In genomic region chr4:8432393-8432792, GRCm38 (mm10) we compare ENCODE assay signal across 9 mouse cellular contexts.
DNase-seq lines count a peak whose midpoint lies in the region; ATAC-seq and TF ChIP-seq lines count a peak whose summit lies in the region.
"Had no signal": no experiment of that assay in that cellular context is flagged by ENCODE, and none has a peak within 500 bp of the region (broad histone marks: within the 10 kb centered on the region; RNA-seq: fewer than 3 reads in every experiment).

No protein-coding gene starts in this region.

- peaks cover 4% of the 10 kb centered on the region; the same call in 1 of the 2 replicates for H3K4me1 ChIP-seq in heart, embryonic 10.5 days
- H3K4me1 ChIP-seq in midbrain, postnatal 0 days (ENCODE audit: insufficient read depth, low read length), result no peaks in the 10 kb centered on the region

- peak; percentile 38 to 58 for DNase-seq in heart, postnatal 14 days
- DNase-seq in heart, embryonic 10.5 days (ENCODE audit: low spot score), result no peak
- DNase-seq in urinary bladder, postnatal 25 days (ENCODE audit: low spot score), result peak; percentile 35
- no peak for DNase-seq in urinary bladder, postnatal 10 days (ENCODE audit: low spot score)
- peak; percentile 39 for DNase-seq in cerebellum, adult 9-10 months
- DNase-seq in kidney, postnatal 10 days, result peak; percentile 70
- DNase-seq in midbrain, postnatal 0 days (ENCODE audit: low spot score), result peak; percentile 57

- H3K27me3 ChIP-seq in heart, embryonic 10.5 days (ENCODE audit: insufficient read depth, poor library complexity, severe bottlenecking), result no peaks in the 10 kb centered on the region
- no peaks in the 10 kb centered on the region for H3K27me3 ChIP-seq in midbrain, postnatal 0 days (ENCODE audit: insufficient read depth, low read length)

- H3K9me3 ChIP-seq in heart, embryonic 10.5 days, result no peaks in the 10 kb centered on the region
- no peaks in the 10 kb centered on the region for H3K9me3 ChIP-seq in midbrain, postnatal 0 days (ENCODE audit: low read length)

- no peak overlapping the region for H3K9ac ChIP-seq in midbrain, postnatal 0 days (replicated peaks; ENCODE audit: low read length, poor library complexity, severe bottlenecking)

- H3K36me3 ChIP-seq in heart, embryonic 10.5 days, result no peaks in the 10 kb centered on the region
- H3K36me3 ChIP-seq in midbrain, postnatal 0 days (ENCODE audit: insufficient read depth, low read length), result no peaks in the 10 kb centered on the region

- no peak for ATAC-seq in midbrain, postnatal 0 days (ENCODE audit: low FRiP score)
- no peak for ATAC-seq in megakaryocyte, adult 5-6 weeks (ENCODE audit: poor library complexity, severe bottlenecking)

- peak; percentile 68 for TF ChIP-seq CTCF in midbrain, postnatal 0 days (IDR thresholded peaks at IDR 0.05)

- H3K4me2 ChIP-seq in midbrain, postnatal 0 days (ENCODE audit: low read depth, low read length, poor library complexity, severe bottlenecking), result no peak overlapping the region

- intact Hi-C loops in heart, postnatal 14 days (cut with DNase I), result loop anchor here (5.0 kb wide), 1 partner anchor 665 kb away; no protein-coding TSS in a partner anchor

- no peak overlapping the region for H3K27ac ChIP-seq in heart, embryonic 10.5 days
- no peak overlapping the region for H3K27ac ChIP-seq in midbrain, postnatal 0 days (ENCODE audit: low read depth, low read length)
- H3K27ac ChIP-seq: macrophage had no signal

- H3K4me3 ChIP-seq in heart, embryonic 10.5 days, result no peak overlapping the region
- H3K4me3 ChIP-seq in midbrain, postnatal 0 days (ENCODE audit: low read depth, low read length), result no peak overlapping the region

- 45% methylated on average over 2 of the region's 2 CpGs for WGBS in heart, embryonic 10.5 days
- 47% methylated on average over 2 of the region's 2 CpGs for WGBS in midbrain, postnatal 0 days

Comparison
In these comparisons a context has a peak if more than half of its experiments do, and no peak if none do; other contexts are left out.
1. DNase-seq: peak in heart, postnatal 14 days (2 of 2), urinary bladder, postnatal 25 days (single experiment), cerebellum, adult 9-10 months (single experiment), kidney, postnatal 10 days (single experiment) and midbrain, postnatal 0 days (single experiment); none in heart, embryonic 10.5 days (single experiment) and urinary bladder, postnatal 10 days (single experiment).